Mouse (Mus musculus) gastrocnemius, postnatal 25 days (tissue): ENCODE measurements around the gene Amhr2. TPM values are rescaled to one million over a fixed set of nuclear protein-coding genes. Genes with fewer than 3 reads are reported as not detected.
A peak's percentile ranks its signal among the peaks of the same experiment; 100 is the strongest.

Experiments
- DNase-seq: peaks from one replicate; pipeline ENCODE4 v3.0.0; 2022
- total RNA-seq, 2 experiments: library from RNA; stranded (reverse); gene quantifications; 1 replicate in 1 of 2; 2 replicates in 1 of 2; pipeline ENCODE4 v1.2.3; 2021

Gene Amhr2
- total RNA-seq, 2 experiments from 2014 or later, result 2.8 to 6.3 TPM

DNA sequence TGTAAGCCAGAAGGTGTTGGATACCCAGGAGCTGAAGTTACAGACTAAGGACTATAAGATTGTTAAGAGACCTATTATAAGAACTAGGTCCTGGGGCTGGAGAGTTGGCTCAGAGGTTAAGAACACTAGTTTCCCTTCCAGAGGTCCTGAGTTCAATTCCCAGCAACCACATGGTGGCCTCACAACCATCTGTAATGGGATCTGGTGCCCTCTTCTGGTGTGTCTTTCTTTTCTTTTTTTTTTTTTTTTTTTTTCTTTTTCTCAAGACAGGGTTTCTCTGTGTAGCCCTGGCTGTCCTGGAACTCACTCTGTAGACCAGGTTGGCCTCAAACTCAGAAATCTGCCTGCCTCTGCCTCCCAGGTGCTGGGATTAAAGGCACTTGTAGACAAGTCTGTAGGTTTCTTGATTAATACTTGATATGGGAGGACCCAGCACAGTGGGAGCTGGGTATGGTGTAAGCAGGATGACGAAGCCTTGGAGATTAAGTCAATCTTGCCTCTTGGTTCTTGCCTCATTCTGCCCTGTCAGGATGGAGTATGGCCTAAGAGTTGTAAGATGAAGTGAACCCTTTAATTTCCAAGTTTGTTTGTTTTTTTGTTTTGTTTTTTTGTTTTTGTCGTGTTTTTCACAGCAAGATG is 21.4 kb upstream of the Amhr2 start:
- DNase-seq, result no peak

DNA sequence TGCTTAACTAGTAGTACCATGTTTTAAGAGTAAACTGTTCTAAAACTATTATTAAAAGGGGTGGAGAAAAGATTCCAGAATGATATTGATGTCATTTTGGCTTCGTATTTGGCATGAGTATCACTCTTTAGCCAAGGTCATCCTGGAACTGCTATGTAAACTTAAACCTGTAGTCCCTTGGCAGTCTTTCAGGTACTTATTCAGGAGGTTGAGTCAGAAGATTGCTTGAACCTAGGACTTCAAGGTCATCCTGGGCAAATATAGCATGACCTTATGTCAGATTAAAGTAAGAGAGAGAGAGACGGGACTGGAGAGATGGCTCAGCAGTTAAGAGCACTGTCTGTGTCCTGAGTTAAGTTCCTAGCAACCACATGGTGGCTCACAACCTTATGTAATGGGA is 20.5 kb upstream of the Amhr2 start:
- no peak for DNase-seq

DNA sequence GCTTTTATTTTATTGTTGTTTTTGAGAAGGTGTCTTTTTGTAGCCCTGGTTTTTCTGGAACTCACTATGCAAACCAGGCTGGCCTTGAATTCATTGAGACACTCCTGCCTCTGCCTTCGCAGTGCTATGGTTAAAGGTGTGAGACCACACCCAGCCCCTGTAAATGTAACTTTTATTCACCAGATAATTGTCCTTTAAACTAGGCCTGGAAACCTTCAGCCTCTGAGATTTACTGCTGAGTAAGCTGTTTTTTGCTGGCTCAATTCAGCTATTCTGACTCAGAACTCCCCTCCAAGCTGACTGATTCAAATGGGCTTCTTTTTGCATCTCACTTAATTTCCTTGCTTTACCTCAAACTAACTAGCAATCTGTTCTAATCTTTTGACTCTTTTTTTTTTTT is 18.2 kb upstream of the Amhr2 start:
- no peak for DNase-seq

- no peak for DNase-seq
Measured at GRCm38 (mm10) chr15:102432046-102432445, 13.1 kb upstream of the Amhr2 start.

- DNase-seq, result no peak
Measured at GRCm38 (mm10) chr15:102433173-102433572, 12.0 kb upstream of the Amhr2 start.

GRCm38 (mm10) chr15:102442490-102442889 is 2.7 kb upstream of the Amhr2 start:
- peak; percentile 64 for DNase-seq

DNA sequence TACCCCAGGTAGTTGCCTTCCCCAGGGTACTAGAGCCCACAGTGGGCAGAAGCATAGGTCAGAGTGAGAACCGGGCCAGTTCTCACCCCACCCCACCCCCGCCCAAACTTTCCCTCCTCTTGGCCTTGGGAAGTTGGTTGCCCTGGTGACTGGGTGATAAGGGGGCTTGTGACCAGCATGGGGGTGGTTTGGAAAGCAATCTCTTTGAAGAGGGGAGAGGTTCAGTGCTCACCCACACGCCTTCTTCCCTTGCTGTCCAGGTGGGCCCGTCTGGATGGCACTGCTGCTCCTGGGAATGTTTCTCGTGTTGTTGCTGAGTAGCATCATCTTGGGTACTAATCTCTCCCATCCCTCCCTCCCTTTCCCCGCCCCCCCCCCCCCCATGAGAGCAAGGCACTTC is 1.3 kb downstream of the Amhr2 start:
- DNase-seq, result no peak

DNA sequence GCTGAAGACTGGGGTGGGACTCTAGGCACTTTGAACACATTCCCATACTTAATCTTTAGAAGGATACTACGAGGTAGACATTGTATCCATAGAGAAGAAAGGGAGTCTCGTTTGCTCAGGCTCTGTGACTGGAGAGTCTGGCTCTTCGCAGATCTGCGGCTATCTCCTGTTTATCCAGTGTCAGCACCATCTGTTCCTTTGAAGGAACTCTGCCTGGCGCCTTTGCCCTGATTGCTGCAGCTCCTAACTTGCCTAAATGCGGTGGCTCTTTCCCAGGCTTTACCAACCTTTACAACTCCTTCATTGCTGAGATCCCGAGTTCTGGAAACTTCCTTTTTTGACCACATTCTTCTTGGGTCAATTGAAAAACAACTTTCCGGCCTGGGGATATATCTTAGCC is 4.2 kb downstream of the Amhr2 start:
- no peak for DNase-seq

- no peak for DNase-seq
Measured at GRCm38 (mm10) chr15:102450928-102451327, 5.8 kb downstream of the Amhr2 start.

DNA sequence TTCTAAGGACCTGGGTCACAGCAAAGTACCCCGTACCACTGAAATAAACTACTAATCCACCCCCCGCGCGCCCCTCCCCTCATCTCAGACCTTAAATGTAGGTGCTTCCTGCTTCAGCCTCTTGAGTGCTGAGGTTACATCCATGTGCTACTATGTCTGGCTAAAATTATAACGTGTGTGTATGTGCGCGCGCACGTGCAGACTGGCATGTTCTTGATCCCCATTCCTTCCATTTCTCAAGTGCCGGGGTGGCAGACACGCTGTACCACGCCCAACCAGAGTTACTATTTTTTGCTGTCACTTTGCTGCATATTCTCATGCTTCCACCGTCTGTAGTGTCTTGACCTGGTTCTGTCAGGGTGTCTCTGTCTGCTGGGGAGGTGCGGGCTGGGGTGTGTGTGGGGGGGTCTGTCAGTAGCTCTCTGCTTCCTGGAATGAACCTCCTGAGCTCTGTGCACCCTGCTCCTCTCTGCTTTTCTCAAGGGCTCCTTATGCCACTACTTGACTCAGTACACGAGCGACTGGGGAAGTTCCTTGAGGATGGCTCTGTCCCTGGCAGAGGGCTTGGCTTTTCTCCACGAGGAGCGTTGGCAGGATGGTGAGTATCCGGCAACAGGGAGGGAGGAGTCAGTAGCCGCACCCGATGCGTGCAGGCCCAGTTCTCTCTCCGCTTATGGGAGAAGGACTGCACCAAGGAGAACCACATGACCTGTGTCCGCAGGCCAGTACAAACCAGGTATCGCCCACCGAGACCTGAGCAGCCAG is 6.7 kb downstream of the Amhr2 start:
- peak; percentile 42 for DNase-seq

- no peak for DNase-seq
Measured at GRCm38 (mm10) chr15:102455993-102456392, 10.8 kb downstream of the Amhr2 start.

DNA sequence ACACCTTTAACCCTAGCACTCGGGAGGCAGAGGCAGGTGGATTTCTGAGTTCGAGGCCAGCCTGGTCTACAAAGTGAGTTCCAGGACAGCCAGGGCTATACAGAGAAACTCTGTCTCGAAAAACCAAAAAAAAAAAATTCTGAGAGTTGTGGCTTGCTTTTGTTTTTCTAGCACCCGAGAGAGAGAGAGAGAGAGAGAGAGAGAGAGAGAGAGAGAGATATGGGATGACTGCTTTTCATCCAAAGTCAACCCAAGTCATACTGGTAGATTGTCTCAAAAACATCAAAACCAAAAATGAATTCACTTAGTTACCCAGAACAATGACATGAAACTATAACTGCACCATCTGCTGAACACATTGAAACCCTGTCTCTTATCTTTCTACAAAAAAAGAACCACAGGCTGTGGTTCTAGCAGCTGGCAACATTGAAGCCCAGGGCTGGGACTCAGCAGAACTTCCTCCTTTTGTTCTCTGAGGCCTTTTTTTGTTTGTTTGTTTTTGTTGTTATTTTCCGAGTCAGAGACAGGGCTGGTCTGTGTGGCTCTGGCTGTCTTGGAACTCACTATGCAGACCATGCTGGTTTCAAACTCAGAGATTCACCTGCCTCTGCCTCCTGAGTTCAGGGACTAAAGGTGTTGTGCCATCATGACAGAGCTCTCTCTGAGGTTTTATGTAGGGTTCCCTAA is 13.0 kb downstream of the Amhr2 start:
- DNase-seq, result no peak

- peak; percentile 82 for DNase-seq
Measured at GRCm38 (mm10) chr15:102458904-102459317, 13.7 kb downstream of the Amhr2 start, which contains the start of gene Prr13. Prr13 (plus strand) TSS chr15:102459028.

- no peak for DNase-seq
Measured at GRCm38 (mm10) chr15:102459381-102459780, 14.2 kb downstream of the Amhr2 start.

DNA sequence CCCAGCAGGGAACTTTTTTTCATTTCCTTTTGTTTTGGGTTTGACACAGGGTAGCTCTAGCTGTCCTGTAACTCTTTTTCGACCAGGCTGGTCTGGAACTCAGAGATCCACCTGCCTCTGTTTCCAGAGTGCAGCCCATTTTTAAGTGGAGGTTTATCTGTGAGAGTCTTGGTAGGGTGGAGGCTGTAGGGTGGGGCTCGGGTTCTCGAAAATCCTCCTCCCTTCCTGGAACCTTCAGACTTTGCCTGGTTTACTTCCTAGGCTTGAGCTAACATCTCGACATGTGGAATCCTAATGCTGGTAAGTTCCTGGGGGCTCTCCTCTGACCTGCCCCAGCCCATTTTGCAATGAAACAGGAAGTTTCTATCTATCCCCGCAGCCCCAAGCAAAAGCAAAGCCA is 14.7 kb downstream of the Amhr2 start:
- DNase-seq, result no peak

GRCm38 (mm10) chr15:102460409-102460808 is 15.2 kb downstream of the Amhr2 start:
- no peak for DNase-seq

DNA sequence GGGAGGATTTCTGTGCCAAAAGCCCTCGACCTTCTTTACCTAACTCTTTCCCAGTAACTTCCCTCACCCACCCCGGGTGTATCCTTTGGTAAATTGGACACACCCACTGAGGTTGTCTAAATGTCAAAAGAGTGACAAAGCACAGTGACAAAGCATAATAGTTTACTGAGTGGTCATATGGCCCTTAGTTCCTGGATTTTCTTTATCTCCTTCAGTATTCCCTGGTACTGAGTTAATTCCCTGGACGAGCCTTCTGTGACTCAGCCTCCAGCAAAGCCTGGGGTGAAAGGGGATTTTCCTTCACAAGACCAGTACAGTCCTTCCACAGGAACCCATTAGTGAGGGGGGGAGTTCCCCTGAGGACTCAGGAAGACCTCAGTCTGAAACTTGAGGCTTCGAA is 15.8 kb downstream of the Amhr2 start:
- DNase-seq, result no peak

GRCm38 (mm10) chr15:102461430-102462075 is 16.4 kb downstream of the Amhr2 start:
- no peak for DNase-seq

DNA sequence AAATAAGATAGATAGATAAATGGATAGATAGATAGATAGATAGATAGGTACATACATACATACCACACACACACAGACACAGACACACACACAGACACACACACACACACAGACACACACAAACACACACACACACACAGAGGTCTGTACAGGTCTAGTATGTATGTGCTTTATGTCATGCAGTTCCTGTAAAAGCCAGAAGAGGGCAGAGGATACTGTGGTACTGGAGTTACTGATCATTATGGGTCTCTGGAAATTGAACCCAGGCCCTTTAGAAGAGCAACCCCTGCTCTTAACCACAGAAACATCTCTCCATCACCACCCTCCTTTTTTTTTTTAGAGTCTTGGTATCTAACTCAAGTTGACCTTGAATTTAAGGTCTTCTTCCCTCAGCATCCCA is 18.5 kb downstream of the Amhr2 start:
- no peak for DNase-seq

GRCm38 (mm10) chr15:102468675-102469370 is 23.7 kb downstream of the Amhr2 start:
- DNase-seq, result no peak

DNA sequence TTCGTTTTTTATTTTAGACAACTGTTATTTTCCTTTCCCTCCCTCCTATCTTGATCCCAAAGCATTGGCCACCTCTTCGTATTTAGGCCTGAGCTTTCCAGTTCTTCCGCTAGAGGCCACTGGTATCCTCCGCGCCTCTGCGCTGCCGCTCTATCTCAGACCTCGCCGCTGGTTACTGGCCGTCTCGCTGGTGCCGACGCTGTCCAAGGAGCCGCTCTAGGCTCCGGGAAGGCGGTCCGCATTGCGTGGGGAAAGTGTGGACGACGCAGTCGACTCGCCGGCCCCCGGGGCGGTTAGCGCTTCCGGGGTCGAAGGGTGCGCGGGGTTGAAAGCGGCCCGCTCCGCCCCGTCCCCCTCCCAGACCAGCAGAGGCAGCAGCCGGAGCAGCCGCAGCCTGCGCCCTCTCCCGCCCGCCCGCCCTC is 25.0 kb downstream of the Amhr2 start, which contains the start of gene Pcbp2:
TSS of gene Pcbp2 (plus strand) at position 357 of the 422 bp plus-strand sequence.
- peak; percentile 98 for DNase-seq
